Mouse (Mus musculus) embryo, embryonic 10.5 days (tissue): ENCODE measurements around the gene Atp9a.

Source experiments
- DNase-seq: peaks from one replicate; pipeline ENCODE4 v3.0.0-alpha.2; 2015; ENCODE audit warnings: low spot score

Gene Atp9a

GRCm38 (mm10) chr2:168600750-168601490 is 141.3 kb downstream of the Atp9a start:
- DNase-seq, result peak; percentile 47

GRCm38 (mm10) chr2:168595693-168596092 is 146.5 kb downstream of the Atp9a start:
- DNase-seq, result no peak

- DNase-seq, result no peak
These were observed 148.5 kb downstream of the Atp9a start for GRCm38 (mm10) chr2:168593676-168594075.

GRCm38 (mm10) chr2:168593004-168593403 is 149.2 kb downstream of the Atp9a start:
- no peak for DNase-seq

GRCm38 (mm10) chr2:168591076-168591475 is 151.1 kb downstream of the Atp9a start:
- DNase-seq, result no peak

- no peak for DNase-seq
These were observed 151.7 kb downstream of the Atp9a start for GRCm38 (mm10) chr2:168590556-168590955.

- no peak for DNase-seq
These were observed 152.0 kb downstream of the Atp9a start for GRCm38 (mm10) chr2:168590168-168590551.

GRCm38 (mm10) chr2:168589368-168590167 is 152.6 kb downstream of the Atp9a start:
- DNase-seq, result no peak

- no peak for DNase-seq
These were observed 153.4 kb downstream of the Atp9a start for GRCm38 (mm10) chr2:168588591-168589367.

- no peak for DNase-seq
These were observed 155.1 kb downstream of the Atp9a start for GRCm38 (mm10) chr2:168587159-168587558.

- DNase-seq, result no peak
These were observed 155.7 kb downstream of the Atp9a start for GRCm38 (mm10) chr2:168586512-168586911.

- DNase-seq, result no peak
These were observed 157.4 kb downstream of the Atp9a start for GRCm38 (mm10) chr2:168584857-168585256.
